Mouse (Mus musculus): ENCODE results near the gene Cfap299.
"Not testable (repeated sequence)": the region's sequence is repeated elsewhere in the genome, so short reads cannot be mapped to it uniquely, and the experiment has no call there.

The Cfap299 gene

GRCm38 (mm10) chr5:98328848-98329624 is at the start of gene Cfap299:
Gene Cfap299, plus strand, starts transcription at chr5:98329304.
- DNase-seq: peak; percentile 76

GRCm38 (mm10) chr5:98281993-98282392 is 47.1 kb upstream of the Cfap299 start:
- DNase-seq: no peak

- DNase-seq: no peak
These were observed 45.2 kb upstream of the Cfap299 start for GRCm38 (mm10) chr5:98283696-98284478.

- DNase-seq: no peak
These were observed 38.5 kb upstream of the Cfap299 start for GRCm38 (mm10) chr5:98290642-98291041.

- DNase-seq: no peak
These were observed 36.6 kb upstream of the Cfap299 start for GRCm38 (mm10) chr5:98292388-98293048.

GRCm38 (mm10) chr5:98293049-98293715 is 35.9 kb upstream of the Cfap299 start:
- no peak for DNase-seq

- DNase-seq: no peak
These were observed 29.0 kb upstream of the Cfap299 start for GRCm38 (mm10) chr5:98300079-98300478.

- no peak for DNase-seq
These were observed 23.4 kb upstream of the Cfap299 start for GRCm38 (mm10) chr5:98305673-98306072.

- no peak for DNase-seq
These were observed 22.6 kb upstream of the Cfap299 start for GRCm38 (mm10) chr5:98306528-98306927.

GRCm38 (mm10) chr5:98326625-98327024 is 2.5 kb upstream of the Cfap299 start:
- DNase-seq: no peak

- not testable (repeated sequence) for DNase-seq
These were observed 14.6 kb downstream of the Cfap299 start for GRCm38 (mm10) chr5:98343751-98344150.

- no peak for DNase-seq
These were observed 15.5 kb downstream of the Cfap299 start for GRCm38 (mm10) chr5:98344581-98344980.

- DNase-seq: no peak
These were observed 17.0 kb downstream of the Cfap299 start for GRCm38 (mm10) chr5:98346067-98346466.

- peak; percentile 32 for DNase-seq
These were observed 19.5 kb downstream of the Cfap299 start for GRCm38 (mm10) chr5:98348605-98349004.

- DNase-seq: no peak
These were observed 30.8 kb downstream of the Cfap299 start for GRCm38 (mm10) chr5:98359912-98360311.

- DNase-seq: no peak
These were observed 31.8 kb downstream of the Cfap299 start for GRCm38 (mm10) chr5:98360792-98361419.

- no peak for DNase-seq
These were observed 34.3 kb downstream of the Cfap299 start for GRCm38 (mm10) chr5:98363428-98363827.

- DNase-seq: no peak
These were observed 36.2 kb downstream of the Cfap299 start for GRCm38 (mm10) chr5:98365340-98365739.

GRCm38 (mm10) chr5:98368822-98369221 is 39.7 kb downstream of the Cfap299 start:
- no peak for DNase-seq

GRCm38 (mm10) chr5:98369426-98369825 is 40.3 kb downstream of the Cfap299 start:
- no peak for DNase-seq

GRCm38 (mm10) chr5:98376058-98376798 is 47.1 kb downstream of the Cfap299 start:
- DNase-seq: no peak

- DNase-seq: no peak
These were observed 47.6 kb downstream of the Cfap299 start for GRCm38 (mm10) chr5:98376799-98377090.
